Mouse (Mus musculus) small intestine, adult 2 months (tissue): Measurements from ENCODE around the gene Gm11541.

ENCODE experiments used
- CTCF ChIP-seq: fragments of 200-500 bp; IDR thresholded peaks from 2 replicates; pipeline ENCODE4 v1.5.1; 2012; ENCODE audit warnings: low read depth, mild to moderate bottlenecking, control low read depth, inconsistent platforms, low read length, moderate library complexity, mixed read lengths; ENCODE audit not compliant: insufficient replicate concordance, insufficient read length; ENCODE audit errors: extremely low read depth
- POLR2A ChIP-seq: fragments of 200-500 bp; IDR thresholded peaks from 2 replicates; pipeline ENCODE4 v1.6.1; 2012; ENCODE audit warnings: low read depth, mild to moderate bottlenecking, control low read depth, inconsistent platforms, low read length, moderate library complexity

GRCm38 (mm10) chr11:94730261-94730660, 26.0 kb upstream of the Gm11541 start:
- no peak for TF ChIP-seq POLR2A
- TF ChIP-seq CTCF = peak; percentile 58; the same call in 1 of the 2 replicates
